Mouse (Mus musculus) midbrain, postnatal 0 days (tissue): ENCODE results near the gene Fscn1. TPM values are rescaled to one million over a fixed set of nuclear protein-coding genes. Genes with fewer than 3 reads are reported as not detected.

Source experiments
- ATAC-seq: fragments of 200-750 bp; cut with Nextera tagmentation; 2 replicates; pipeline ENCODE4 v1.8.0; 2017; ENCODE audit warnings: moderate number of reproducible peaks, mild to moderate bottlenecking, moderate TSS enrichment, moderate library complexity; ENCODE audit not compliant: low FRiP score
- DNase-seq: peaks from one replicate; pipeline ENCODE4 v3.0.0-alpha.2; 2015; ENCODE audit warnings: low spot score
- H3K27ac ChIP-seq: fragments of 300-500 bp; sonication (generic); 2 replicates; pipeline ENCODE4 v1.5.1; 2014; ENCODE audit warnings: low read depth, mild to moderate bottlenecking, low read length, mixed read lengths
- H3K27me3 ChIP-seq: fragments of 300-500 bp; sonication (generic); 2 replicates; pipeline ENCODE4 v1.6.1; 2014; ENCODE audit warnings: low read length, control low read depth, mixed read lengths; ENCODE audit not compliant: insufficient read depth
- H3K36me3 ChIP-seq: fragments of 300-500 bp; sonication (generic); 2 replicates; pipeline ENCODE4 v1.6.1; 2014; ENCODE audit warnings: low read length, control low read depth, mixed read lengths; ENCODE audit not compliant: insufficient read depth
- H3K4me1 ChIP-seq: fragments of 300-500 bp; sonication (generic); 2 replicates; pipeline ENCODE4 v1.6.1; 2014; ENCODE audit warnings: mild to moderate bottlenecking, control low read depth, antibody characterized with exemption, low read length, mixed read lengths; ENCODE audit not compliant: insufficient read depth
- H3K4me2 ChIP-seq: fragments of 300-500 bp; sonication (generic); 2 replicates; pipeline ENCODE4 v1.6.1; 2014; ENCODE audit warnings: low read depth, mild to moderate bottlenecking, low read length, mixed read lengths; ENCODE audit not compliant: poor library complexity, severe bottlenecking
- H3K4me3 ChIP-seq: fragments of 300-500 bp; sonication (generic); 2 replicates; pipeline ENCODE4 v1.5.1; 2014; ENCODE audit warnings: low read depth, mild to moderate bottlenecking, low read length, moderate library complexity
- H3K9ac ChIP-seq: fragments of 300-500 bp; sonication (generic); replicated peaks from 2 replicates; pipeline ENCODE4 v1.6.1; 2014; ENCODE audit warnings: mild to moderate bottlenecking, low read length, moderate library complexity, mixed read lengths; ENCODE audit not compliant: poor library complexity, severe bottlenecking
- H3K9me3 ChIP-seq: fragments of 300-500 bp; sonication (generic); 2 replicates; pipeline ENCODE4 v1.6.1; 2016; ENCODE audit warnings: low read length, control low read depth
- CTCF ChIP-seq: IDR thresholded peaks from 2 replicates; pipeline ENCODE4 v1.5.1; 2016; ENCODE audit warnings: antibody characterized with exemption, mild to moderate bottlenecking
- WGBS: fragments of 180-500 bp; shearing (Covaris S2); extraction: QIAGEN DNeasy Blood & Tissue Kit; methylation state at CpG from one replicate; pipeline ENCODE4 v1.1.7; 2014; 5-methylcytosine and 5-hydroxymethylcytosine counted together
- polyA plus RNA-seq: library from polyadenylated mRNA; unstranded; fragments of >200 nt; fragmentation: Nextera tagmentation; extraction: Ambion mirVana; gene quantifications from 2 replicates; pipeline ENCODE4 v1.2.1, GENCODE M21; 2015
- total RNA-seq: library from RNA; depleted of rRNA; stranded (reverse); fragments of >200 nt; gene quantifications from 2 replicates; pipeline ENCODE4 v1.2.3, GENCODE M21; 2014

The Fscn1 gene
- total and polyA plus RNA-seq, 2 experiments from 2014 or later, result 504 to 616 TPM

DNA sequence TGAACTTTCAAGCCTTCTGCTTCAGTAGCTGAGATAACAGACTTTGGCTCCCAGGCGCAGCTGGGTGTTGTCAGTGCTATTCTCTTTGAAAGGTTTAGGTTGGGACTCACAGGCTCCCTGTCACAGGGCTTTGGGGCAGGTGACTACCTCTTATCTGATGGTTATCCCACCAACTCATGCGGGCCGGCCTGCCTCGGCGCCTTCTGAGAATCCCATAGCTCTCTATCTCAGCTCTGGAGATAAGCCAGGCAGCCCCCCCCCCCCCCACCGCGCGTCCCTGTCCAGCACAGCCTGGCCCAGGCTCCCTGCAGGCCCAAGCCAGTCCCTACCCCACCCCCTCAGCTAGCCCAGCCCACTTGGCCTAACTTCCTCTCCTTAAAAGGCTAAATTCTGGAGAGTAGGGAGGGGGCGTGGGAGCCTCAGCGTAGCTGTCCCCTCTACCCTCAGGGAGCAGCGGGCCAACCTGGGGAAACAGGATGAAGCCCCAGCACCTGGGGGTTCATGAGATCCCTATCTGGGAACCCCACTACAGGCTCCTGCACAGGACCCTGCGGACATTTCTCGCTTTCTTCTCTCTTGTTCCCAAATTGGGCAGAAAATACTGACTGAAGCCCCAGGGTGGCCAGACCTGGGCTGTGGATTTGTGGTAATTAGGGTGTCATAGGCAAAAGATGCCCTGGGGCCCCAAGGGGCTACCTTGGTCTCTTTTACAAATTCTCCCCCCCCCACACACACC lies 33.8 kb upstream of the Fscn1 start:
- Histone ChIP-seq H3K4me2 (no peak overlapping the region), H3K9me3 (no peaks in the 10 kb centered on the region), H3K9ac (no peak overlapping the region), H3K4me1 (no peaks in the 10 kb centered on the region), H3K27me3 (0 out of 2 replicates have a peak, but pooled peaks cover 4% of the 10 kb centered on the region), H3K4me3 (no peak overlapping the region), H3K36me3 (no peaks in the 10 kb centered on the region), H3K27ac (no peak overlapping the region)
- DNase-seq (no peak), ATAC-seq (no peak)
- TF ChIP-seq CTCF, result no peak
- WGBS, result 23% methylated on average over 10 of the region's 13 CpGs

DNA sequence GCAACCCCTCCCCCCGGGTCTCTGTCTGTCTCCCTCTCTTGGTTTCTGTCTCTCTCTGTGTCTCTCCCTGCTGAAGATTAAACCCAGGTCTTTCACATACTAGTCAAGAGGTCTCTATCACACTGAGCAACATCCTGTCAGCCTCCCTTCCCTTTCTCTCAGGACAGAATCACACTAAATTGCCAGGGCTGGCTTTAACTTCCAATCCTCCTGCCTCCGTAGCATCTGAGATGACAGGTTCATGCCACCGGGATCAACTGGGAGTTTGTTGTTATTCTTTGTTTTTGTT lies 33.3 kb upstream of the Fscn1 start:
- Histone ChIP-seq H3K36me3 (no peaks in the 10 kb centered on the region), H3K4me3 (no peak overlapping the region), H3K27ac (no peak overlapping the region), H3K9me3 (no peaks in the 10 kb centered on the region), H3K4me2 (no peak overlapping the region), H3K27me3 (0 out of 2 replicates have a peak, but pooled peaks cover 4% of the 10 kb centered on the region), H3K9ac (no peak overlapping the region), H3K4me1 (no peaks in the 10 kb centered on the region)
- 45% methylated on average over 3 of the region's 3 CpGs for WGBS
- no peak for TF ChIP-seq CTCF
- DNase-seq (no peak), ATAC-seq (no peak)

DNA sequence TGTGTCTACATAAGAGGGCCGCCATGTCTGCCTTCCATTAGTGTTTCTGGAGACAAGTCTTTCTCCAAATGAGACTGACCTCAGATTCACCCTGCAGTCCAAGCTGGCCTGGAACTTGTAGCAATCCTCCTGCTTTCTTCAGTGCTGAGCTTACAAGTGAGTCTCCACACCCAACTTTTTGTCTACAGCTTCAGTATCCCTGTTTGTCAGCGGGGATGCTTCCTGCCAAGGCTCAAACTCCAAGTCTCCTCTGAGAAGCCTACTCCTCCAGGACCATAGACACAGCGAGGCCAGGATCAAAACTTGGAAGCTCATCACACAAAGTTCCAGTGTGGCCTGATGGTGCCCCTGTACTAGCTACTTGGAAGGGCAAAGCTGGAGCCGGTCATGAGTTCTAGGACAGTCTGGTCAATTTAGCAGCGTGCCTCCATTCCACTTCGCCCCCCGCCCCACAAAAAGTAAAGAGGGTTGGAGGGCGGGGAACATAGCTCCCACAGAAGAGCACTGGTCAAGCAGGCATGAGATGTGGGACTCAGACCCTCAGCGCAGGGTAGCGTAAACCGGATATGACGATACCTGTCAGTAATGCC lies 32.7 kb upstream of the Fscn1 start:
- H3K27ac ChIP-seq, result no peak overlapping the region
- no peak overlapping the region for H3K9ac ChIP-seq
- H3K4me3 ChIP-seq, result no peak overlapping the region
- ATAC-seq (no peak), DNase-seq (no peak)
- no peaks in the 10 kb centered on the region for H3K4me1 ChIP-seq
- H3K4me2 ChIP-seq, result no peak overlapping the region
- 95% methylated on average over 12 of the region's 12 CpGs for WGBS
- TF ChIP-seq CTCF, result no peak
- no peaks in the 10 kb centered on the region for H3K9me3 ChIP-seq
- 0 out of 2 replicates have a peak, but pooled peaks cover 4% of the 10 kb centered on the region for H3K27me3 ChIP-seq
- no peaks in the 10 kb centered on the region for H3K36me3 ChIP-seq

GRCm38 (mm10) chr5:142928749-142929399 lies 31.3 kb upstream of the Fscn1 start:
- H3K27me3 ChIP-seq, result 0 out of 2 replicates have a peak, but pooled peaks cover 4% of the 10 kb centered on the region
- H3K27ac ChIP-seq, result no peak overlapping the region
- peak overlapping the region; percentile 31 for H3K4me3 ChIP-seq
- ATAC-seq (no peak), DNase-seq (peak; percentile 40)
- H3K9me3 ChIP-seq, result no peaks in the 10 kb centered on the region
- H3K36me3 ChIP-seq, result no peaks in the 10 kb centered on the region
- peak overlapping the region; percentile 58 for H3K4me2 ChIP-seq
- H3K4me1 ChIP-seq, result no peaks in the 10 kb centered on the region
- TF ChIP-seq CTCF, result no peak
- peak overlapping the region; percentile 51 for H3K9ac ChIP-seq
- 5% methylated on average over 34 of the region's 35 CpGs for WGBS

GRCm38 (mm10) chr5:142929400-142929752 lies 30.8 kb upstream of the Fscn1 start:
- Histone ChIP-seq H3K27ac (no peak overlapping the region), H3K4me3 (peak overlapping the region; percentile 31), H3K9me3 (no peaks in the 10 kb centered on the region), H3K27me3 (0 out of 2 replicates have a peak, but pooled peaks cover 4% of the 10 kb centered on the region), H3K9ac (peak overlapping the region; percentile 51), H3K36me3 (no peaks in the 10 kb centered on the region), H3K4me2 (peak overlapping the region; percentile 58), H3K4me1 (no peaks in the 10 kb centered on the region)
- WGBS, result 14% methylated on average over 4 of the region's 4 CpGs
- no peak for DNase-seq
- TF ChIP-seq CTCF, result no peak
- no peak for ATAC-seq

GRCm38 (mm10) chr5:142931241-142931745 lies 28.9 kb upstream of the Fscn1 start:
- 0 out of 2 replicates have a peak, but pooled peaks cover 4% of the 10 kb centered on the region for H3K27me3 ChIP-seq
- H3K36me3 ChIP-seq, result no peaks in the 10 kb centered on the region
- no peaks in the 10 kb centered on the region for H3K9me3 ChIP-seq
- H3K4me3 ChIP-seq, result no peak overlapping the region
- no peak for ATAC-seq
- H3K4me2 ChIP-seq, result no peak overlapping the region
- H3K27ac ChIP-seq, result no peak overlapping the region
- 91% methylated on average over 9 of the region's 9 CpGs for WGBS
- no peak for DNase-seq
- no peak for TF ChIP-seq CTCF
- H3K9ac ChIP-seq, result no peak overlapping the region
- no peaks in the 10 kb centered on the region for H3K4me1 ChIP-seq
